Mouse (Mus musculus) T-helper 17 cell (primary cell): Measurements from ENCODE around the gene Lrrfip1.

Experiments
- in situ Hi-C, 2 experiments: fragments of 300-600 bp; cut with MboI, MseI; formaldehyde crosslinking; loops; 1 replicate in 1 of 2; 2 replicates in 1 of 2; pipeline ENCODE4 v1.15.1; 2025; ENCODE audit warnings: high pct_unique_total_duplicates in 2 of 2

Lrrfip1 gene

DNA sequence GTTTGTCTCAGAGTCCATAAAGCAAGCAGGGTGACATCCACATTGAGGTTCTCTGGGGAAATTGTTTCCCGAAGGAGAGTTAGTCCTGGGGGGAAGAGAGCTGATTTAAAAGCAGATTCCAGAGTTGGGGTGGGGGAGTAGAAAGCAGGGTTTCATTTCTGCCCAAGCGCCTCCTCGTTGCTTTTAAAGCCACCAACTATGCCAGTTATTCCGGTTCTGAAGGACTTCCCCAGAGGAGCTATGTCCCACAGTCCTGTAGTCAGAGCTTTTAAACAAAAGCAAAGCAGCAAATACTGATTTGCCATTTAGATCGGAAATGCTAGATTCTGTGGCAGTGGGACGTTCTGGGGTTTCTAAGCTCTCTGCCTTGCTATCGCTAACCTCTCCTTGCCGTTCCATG, 79.4 kb downstream of the Lrrfip1 start:
- in situ Hi-C loops = loop anchor here in 1 of 2 experiments (25.0 kb wide), 1 partner anchor 1834 kb away; the partner anchor contains the start of genes Ankmy1, Dusp28 and Rnpepl1

DNA sequence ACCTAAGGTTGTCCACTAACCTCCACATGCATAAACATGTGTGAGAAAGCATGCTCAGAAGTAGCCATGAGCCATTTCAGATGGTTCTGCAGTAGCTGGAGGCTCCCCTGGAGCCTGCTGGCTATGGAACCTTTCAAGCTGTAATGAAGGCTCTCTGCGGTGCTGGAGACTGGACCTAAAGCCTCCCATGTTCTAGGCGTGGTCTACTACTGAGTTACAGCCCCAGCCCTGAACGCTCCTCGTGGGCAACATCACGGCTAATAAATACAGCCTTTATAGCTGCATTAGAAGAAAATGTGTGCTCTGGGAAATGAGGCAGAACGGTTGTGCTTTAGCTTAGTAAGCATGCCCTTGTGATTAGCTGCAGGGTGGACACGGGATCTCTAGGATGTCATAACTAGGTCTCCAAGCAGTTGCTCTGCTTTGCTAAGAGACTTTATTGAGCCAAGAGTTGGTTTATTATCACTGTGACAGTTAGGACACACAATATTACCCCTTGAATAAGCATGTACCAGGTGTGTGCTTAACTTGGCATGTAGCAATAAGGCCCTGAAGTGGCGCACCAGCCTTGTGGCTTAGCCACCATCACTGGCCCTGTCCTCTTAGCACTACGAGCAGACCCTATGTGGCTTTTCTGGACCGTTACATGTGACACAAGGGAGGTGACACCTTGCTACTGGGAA, 81.3 kb downstream of the Lrrfip1 start:
- in situ Hi-C loops = loop anchor here in 1 of 2 experiments (25.0 kb wide), 1 partner anchor 1832 kb away; the partner anchor contains the start of genes Ankmy1, Dusp28 and Rnpepl1

DNA sequence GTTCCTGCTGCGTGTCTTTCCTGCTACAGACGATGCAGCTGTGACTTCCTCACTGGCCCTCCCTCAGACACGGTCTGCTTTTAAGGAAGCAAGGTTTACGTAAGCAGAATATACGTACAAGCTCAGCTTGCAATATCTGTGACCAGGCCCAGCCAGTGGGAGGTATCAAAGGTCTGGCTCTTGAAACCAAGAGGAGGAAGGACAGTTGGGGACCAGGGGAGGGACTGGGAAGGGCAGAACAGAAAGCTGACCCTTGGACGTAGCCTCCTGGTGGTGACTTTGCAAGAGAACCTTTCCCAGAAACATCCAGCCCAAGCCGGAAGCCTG, 81.8 kb downstream of the Lrrfip1 start:
- in situ Hi-C loops = loop anchor here in 1 of 2 experiments (25.0 kb wide), 1 partner anchor 1832 kb away; the partner anchor contains the start of genes Ankmy1, Dusp28 and Rnpepl1

DNA sequence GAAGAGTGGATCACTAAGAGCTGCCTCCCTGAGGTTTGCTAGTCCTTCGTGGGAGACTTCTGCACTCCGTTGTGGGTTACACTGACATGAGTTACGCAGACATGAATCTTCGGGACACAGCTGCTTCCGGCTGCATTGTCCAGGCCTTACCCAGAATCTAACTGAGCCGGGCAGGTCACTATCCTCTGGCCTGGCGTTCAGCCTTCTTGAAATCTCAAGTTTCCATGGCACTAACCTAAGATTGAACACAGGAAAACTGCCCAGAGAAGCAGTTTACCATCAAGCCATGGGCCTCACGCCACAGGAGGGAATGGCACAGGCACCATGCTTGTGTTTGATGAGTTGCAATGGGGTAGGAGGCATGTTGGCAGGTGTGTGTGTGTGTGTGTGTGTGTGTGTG, 85.8 kb downstream of the Lrrfip1 start:
- in situ Hi-C loops = loop anchor here in 1 of 2 experiments (25.0 kb wide), 1 partner anchor 1828 kb away; the partner anchor contains the start of genes Ankmy1, Dusp28 and Rnpepl1

DNA sequence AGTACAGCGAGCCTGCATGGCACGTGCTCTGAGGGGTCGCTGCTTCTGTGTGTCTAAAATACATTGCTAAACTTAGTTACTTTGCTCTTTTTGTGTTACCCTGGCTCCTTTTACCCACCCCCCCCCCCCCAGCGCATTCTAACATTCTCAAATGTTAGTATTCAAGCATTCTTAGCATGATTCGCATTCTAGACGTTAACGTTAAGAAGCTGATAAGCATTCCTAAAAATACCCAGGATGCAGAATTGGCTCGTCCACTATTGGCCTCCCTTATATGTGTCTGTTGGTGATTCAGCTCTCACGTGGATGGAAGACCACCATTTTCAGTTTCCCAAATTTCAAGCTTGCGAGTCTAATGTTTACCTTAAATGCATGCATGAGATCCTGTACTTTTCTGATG, 86.5 kb downstream of the Lrrfip1 start:
- in situ Hi-C loops = loop anchor here in 1 of 2 experiments (25.0 kb wide), 1 partner anchor 1827 kb away; the partner anchor contains the start of genes Ankmy1, Dusp28 and Rnpepl1

DNA sequence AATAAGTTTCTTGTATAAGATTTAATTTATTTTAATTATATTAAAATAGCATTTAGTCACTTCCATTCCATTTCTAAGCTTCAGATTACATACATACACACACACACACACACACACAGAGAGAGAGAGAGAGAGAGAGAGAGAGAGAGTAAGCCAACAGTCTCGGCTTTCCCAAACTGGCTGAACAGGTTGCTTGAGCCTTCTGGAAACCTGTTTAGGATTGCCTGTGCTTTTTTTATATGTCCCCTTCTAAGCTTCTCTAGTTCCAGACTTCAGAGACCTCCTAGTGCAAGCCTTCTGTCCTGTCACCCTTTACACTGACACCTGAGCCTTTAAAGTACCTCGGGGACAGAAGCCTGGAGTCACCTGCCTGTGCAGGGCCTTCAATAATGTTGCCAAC, 87.1 kb downstream of the Lrrfip1 start:
- in situ Hi-C loops = loop anchor here in 1 of 2 experiments (25.0 kb wide), 1 partner anchor 1827 kb away; the partner anchor contains the start of genes Ankmy1, Dusp28 and Rnpepl1

DNA sequence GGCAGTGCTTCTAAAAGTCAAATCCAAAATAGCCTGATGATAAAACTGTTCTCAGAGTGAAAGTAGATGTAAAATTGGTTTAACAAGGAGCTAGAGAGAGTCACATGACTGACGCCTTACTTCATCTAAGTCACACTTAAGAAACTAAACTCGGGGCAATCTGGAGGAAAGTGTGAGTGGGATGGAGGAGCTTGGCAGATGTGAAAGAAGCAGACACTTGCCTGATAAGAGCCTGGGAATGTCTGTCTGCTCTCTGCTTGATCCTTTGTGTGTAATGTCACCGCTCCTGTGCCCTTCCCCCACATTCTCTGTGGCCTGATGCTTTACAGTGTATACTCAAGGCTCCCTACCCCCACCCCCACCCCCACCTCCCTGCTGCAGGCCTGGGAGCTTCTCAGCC, 87.8 kb downstream of the Lrrfip1 start:
- in situ Hi-C loops = loop anchor here in 1 of 2 experiments (25.0 kb wide), 1 partner anchor 1826 kb away; the partner anchor contains the start of genes Ankmy1, Dusp28 and Rnpepl1

DNA sequence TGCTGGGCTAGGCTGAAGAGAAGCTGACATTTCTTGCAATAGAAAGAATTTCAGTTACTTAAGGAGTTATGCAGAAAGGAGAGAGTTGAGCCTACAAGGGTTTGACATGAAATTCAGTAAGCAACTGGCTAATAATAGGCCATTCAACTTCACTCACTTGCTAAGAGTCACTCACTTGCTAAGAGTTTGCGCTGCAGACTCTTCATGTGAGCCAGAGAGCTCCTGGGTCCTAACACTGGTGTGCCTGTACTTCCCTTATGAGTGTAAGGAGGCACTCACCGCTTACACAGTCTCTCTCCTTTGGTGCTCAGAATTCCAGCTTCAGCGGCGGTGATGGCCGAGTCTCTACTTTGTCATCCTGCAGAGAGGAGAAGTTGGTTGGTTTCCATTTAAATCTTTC, 88.2 kb downstream of the Lrrfip1 start:
- in situ Hi-C loops = loop anchor here in 1 of 2 experiments (25.0 kb wide), 1 partner anchor 1826 kb away; the partner anchor contains the start of genes Ankmy1, Dusp28 and Rnpepl1

DNA sequence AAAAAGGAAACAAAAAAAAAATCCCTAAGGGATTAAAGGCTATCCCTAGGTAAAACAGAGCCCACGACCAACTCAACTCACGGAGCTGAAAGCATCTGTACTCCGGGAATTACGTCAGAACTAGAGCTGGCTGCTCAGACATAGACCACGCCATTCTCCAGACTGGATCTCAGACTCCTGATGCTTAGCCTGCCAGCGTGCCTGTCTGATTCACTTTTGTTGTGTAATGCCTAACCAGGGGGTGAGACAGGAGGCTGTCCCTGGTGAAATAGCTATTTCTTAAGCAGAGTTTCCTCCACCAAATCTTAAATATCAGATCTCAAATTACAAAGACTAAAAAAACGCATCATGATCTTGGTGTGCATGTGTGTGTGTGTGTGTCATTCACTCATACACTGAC, 89.5 kb downstream of the Lrrfip1 start:
- in situ Hi-C loops = loop anchor here in 1 of 2 experiments (25.0 kb wide), 1 partner anchor 1824 kb away; the partner anchor contains the start of genes Ankmy1, Dusp28 and Rnpepl1

DNA sequence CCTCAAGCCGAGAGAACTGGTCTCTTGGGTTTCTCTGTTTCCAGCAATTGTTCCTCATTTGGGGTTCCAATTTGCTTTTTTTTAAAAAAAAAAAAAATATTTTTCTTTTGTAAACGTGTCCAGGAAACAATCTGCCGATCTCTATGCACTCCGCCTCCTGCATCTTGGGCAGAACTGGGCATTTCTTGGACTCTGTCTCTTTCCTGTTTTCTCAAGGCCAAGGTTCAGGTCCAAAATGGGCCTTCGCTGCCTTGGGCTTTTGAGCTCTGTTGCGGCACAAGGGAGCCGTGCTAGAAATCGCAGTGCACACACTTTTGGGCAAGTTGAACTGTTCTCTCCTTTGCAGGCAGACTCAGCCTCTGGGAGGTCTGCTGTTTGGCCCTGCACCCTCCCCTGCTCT, 90.4 kb downstream of the Lrrfip1 start:
- in situ Hi-C loops = loop anchor here in 1 of 2 experiments (25.0 kb wide), 1 partner anchor 1823 kb away; the partner anchor contains the start of genes Ankmy1, Dusp28 and Rnpepl1

DNA sequence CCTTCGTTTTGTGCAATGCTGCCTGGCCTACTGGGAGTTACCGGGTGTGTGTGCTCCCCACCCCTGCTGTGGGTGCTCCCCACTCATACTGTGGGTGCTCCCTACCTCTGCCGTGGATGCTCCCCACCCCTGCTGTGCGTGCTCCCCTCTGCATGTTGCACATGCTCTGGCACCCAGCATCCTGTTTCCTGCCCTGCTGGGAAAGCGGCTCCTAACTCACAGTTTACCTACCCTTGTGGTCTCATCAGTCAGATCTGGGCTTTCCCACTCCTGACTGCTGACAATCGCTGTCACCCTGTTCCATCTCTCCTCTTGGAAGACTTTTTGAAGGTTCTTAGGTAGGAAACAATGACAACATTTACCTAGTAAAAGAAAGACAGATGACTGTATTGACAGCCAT, 91.9 kb downstream of the Lrrfip1 start:
- in situ Hi-C loops = loop anchor here (5.0 to 25.0 kb wide), 3 partner anchors 33 to 1822 kb away; partner anchors contain the start of genes Ankmy1 (in 1 of the 2), Dusp28 (in 1 of the 2) and Rnpepl1 (in 1 of the 2)

DNA sequence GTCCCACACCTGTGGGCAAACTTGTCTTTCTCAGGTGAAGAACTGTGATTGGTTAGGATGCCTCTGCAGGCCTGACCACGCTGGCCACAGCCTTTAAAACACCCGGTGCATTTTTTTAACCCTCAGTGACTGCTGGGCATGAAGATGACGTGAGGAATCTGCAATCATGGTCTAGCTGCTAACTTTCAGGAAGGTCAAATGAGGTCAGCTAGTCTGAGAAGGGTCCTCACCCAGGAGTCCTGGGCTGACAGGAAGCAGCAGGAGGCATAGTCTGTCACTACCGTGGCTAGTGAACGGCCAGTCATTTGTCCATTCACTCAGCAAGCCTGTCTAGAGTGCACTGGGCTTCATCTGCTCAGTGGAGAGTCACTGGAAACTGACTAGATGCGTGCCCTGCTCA, 93.9 kb downstream of the Lrrfip1 start:
- in situ Hi-C loops = loop anchor here (5.0 to 25.0 kb wide), 3 partner anchors 35 to 1820 kb away; partner anchors contain the start of genes Ankmy1 (in 1 of the 2), Dusp28 (in 1 of the 2) and Rnpepl1 (in 1 of the 2)

DNA sequence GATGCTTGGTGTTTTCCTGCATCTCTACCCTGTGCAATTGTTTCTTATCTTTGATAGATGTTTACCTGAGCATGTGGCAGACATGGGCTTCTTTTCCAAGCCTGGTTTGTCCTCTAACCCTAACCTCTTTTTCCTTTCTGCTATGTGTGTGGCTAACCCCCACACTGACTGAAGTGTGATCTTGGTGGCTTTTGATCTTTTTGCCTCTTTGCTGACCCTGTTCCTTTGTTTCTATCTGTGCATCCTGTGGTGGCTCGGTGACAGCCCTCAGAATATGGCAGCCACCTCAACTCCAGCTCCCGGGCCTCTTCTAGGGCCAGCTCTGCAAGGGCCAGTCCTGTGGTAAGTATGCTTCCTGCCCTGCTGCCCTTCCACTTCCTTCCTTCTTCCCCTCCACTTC, 94.8 kb downstream of the Lrrfip1 start:
- in situ Hi-C loops = loop anchor here (5.0 to 25.0 kb wide), 3 partner anchors 36 to 1819 kb away; partner anchors contain the start of genes Ankmy1 (in 1 of the 2), Dusp28 (in 1 of the 2) and Rnpepl1 (in 1 of the 2)

DNA sequence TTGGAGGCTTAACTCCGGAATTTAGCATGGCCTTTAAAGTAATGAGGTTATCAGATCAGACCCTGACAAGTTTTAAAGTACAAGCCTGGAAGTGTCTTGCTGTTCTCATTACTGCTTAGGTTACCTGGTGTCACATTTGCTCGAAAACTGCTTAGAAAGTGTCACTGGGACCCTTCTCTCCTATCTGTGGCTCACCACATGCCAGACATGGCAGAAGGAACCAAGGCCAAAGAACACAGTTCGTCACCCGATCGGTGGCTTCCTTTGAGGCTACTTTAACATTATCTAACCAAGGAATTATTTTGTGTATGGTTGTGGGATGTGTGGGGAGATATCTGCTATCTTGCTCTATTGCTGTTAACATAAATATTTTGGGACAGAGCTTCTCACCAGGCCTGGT, 95.5 kb downstream of the Lrrfip1 start:
- in situ Hi-C loops = loop anchor here (5.0 to 25.0 kb wide), 3 partner anchors 37 to 1818 kb away; partner anchors contain the start of genes Ankmy1 (in 1 of the 2), Dusp28 (in 1 of the 2) and Rnpepl1 (in 1 of the 2)

DNA sequence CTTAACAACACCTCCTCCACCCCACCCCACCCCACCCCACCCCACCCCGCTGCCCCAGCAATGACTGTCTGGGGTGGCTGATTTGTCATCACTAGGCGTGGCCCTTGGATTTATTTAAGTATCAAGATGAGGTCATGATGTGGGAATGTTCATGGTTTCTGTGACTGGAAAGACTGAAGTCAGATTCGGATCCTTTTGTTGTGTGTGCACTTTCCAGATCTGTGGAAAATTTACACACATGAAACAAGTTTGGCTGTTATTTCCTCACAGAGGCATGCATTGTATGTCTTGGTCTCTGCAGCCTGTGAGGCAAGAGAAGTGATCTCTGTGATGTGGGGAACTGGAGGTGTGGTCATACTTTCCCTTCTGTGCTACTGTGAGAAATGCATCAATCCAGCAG, 96.7 kb downstream of the Lrrfip1 start:
- in situ Hi-C loops = loop anchor here (10.0 to 25.0 kb wide), 2 partner anchors 850 to 1817 kb away; partner anchors contain the start of genes Ankmy1 (in 1 of the 2), Dusp28 (in 1 of the 2) and Rnpepl1 (in 1 of the 2)

DNA sequence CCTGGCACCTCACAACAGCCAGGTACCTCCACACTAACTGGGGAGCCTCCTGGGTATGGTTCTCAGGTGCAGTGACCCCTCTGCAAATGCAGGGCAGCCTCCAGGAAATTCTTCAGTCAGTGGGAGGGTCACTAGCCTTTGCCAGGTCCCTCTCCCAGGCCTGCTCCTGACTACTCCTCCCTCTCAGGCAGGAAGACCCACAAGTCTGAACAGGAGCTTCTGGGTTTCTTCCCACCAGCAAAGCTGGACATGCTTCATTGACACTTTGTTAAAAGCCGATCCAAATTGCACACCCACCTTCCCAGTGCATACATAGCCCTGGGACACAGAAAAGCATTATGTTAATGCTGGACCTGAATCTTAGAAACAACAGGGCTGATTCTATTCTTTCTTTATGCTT, 97.3 kb downstream of the Lrrfip1 start:
- in situ Hi-C loops = loop anchor here (10.0 to 25.0 kb wide), 2 partner anchors 849 to 1816 kb away; partner anchors contain the start of genes Ankmy1 (in 1 of the 2), Dusp28 (in 1 of the 2) and Rnpepl1 (in 1 of the 2)

DNA sequence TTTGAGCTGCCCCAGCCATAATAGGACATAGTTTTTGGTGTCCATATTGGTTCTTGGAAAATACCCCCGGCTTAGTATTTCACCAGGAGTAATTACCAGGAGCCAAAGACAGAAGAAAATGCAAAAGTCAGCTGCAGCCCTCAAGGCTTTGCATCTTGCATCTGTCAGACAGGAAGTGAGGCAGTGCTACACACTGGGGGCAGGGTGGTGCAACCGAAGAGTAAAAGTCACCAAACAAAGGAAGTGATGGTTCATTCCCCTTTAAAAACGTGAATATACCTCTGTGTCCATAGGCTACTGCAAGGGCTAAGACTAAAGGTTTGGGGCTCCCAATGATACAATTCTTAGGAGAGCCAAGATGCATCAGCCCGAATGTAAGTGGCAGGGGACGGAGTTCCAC, 98.0 kb downstream of the Lrrfip1 start:
- in situ Hi-C loops = loop anchor here (10.0 to 25.0 kb wide), 2 partner anchors 848 to 1816 kb away; partner anchors contain the start of genes Ankmy1 (in 1 of the 2), Dusp28 (in 1 of the 2) and Rnpepl1 (in 1 of the 2)

DNA sequence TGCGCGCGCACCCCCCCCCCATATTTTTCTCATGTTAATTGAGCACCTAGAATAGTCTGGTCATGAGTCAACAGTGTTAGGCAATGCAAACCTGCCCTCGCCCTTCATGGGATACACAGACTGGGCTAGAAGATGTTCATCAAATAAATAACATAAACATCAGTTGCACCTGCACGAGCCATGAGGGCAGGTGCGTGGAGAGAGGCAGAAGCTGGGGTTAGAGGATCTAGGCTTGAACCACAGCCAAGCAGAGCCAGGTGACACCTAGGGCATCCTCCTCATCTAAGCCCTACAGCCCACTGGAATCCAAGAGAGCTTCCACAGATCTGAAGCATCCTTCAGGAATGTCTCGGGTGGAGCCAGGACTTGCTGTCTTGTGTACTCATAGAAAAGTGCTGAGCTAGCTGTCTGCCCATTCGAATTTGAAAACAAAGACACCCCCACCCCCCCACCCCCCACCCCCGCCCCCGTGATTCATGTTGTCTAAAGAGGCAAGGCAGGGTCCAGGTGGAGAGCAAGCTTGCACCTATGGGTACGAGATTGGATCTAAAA, 98.8 kb downstream of the Lrrfip1 start:
- in situ Hi-C loops = loop anchor here (10.0 to 25.0 kb wide), 2 partner anchors 847 to 1815 kb away; partner anchors contain the start of genes Ankmy1 (in 1 of the 2), Dusp28 (in 1 of the 2) and Rnpepl1 (in 1 of the 2)

DNA sequence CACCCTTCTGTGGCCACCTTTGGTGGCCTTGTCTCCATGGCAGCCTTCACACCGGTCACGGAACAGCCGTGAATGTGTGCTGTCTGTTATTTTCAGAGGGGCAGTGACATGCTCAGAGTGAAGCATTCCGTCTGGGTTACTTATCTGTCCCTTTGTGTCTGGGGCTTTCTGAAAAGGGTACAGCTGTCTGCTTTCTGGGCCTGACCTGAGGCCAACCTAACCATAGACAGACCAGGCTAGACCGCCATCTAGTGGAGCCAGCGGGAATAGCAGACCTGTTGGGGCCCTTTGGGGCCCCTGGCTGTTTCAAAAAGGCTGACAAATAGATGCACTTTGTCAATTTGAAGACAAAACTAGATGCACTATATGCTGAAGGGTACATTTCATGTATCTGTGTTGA, 100.3 kb downstream of the Lrrfip1 start:
- in situ Hi-C loops = loop anchor here (10.0 to 25.0 kb wide), 2 partner anchors 846 to 1813 kb away; partner anchors contain the start of genes Ankmy1 (in 1 of the 2), Dusp28 (in 1 of the 2) and Rnpepl1 (in 1 of the 2)

DNA sequence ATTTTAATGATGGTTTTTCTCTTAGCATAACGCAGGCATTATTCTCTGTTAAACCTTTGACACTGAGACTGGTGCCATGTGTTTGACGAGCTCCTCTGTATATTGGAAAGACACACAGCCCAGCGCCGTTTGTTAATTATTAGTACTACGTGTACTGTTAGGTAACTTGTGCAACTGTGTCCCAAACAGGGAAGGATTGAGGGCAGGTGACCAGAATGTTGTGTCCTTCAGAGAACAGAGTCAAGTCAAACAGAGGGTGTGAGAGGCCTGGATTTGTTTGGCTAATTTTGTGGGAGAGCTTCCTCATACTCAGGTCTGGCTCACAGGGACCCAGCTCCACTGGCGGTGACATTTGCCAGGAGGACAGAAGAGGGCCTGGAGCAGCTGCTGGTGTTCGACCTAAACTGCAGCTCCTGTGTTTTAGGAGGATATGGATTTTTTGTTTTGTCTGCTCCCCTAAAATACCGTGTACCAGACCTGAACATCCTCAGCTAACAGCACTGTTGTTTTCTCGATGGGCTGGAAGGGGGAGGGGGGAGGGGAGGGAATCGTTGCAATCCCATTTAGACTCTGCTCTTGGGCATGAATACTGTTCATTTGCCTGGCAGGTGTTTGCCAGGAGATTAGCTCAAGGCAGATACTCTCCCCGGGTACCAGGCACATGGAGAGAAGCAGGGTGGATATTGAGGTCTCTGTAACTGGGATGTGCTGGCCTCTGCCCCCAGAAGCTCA, 103.3 kb downstream of the Lrrfip1 start:
- in situ Hi-C loops = loop anchor here in 1 of 2 experiments (5.0 kb wide), 1 partner anchor 125 kb away; no protein-coding TSS in a partner anchor
